Mouse (Mus musculus) cerebellum, adult 18-20 months (tissue): ENCODE measurements around the gene Syn3.
"Not testable (repeated sequence)": the region's sequence is repeated elsewhere in the genome, so short reads cannot be mapped to it uniquely, and the experiment has no call there.

Experiments
- DNase-seq, 2 experiments: peaks; one replicate each; pipeline ENCODE4 v3.0.0; 2021

Gene Syn3

GRCm38 (mm10) chr10:86498673-86499391 is at the start of gene Syn3:
Syn3 (minus strand) TSS chr10:86498896.
- DNase-seq = peak; percentile 95 to 98

GRCm38 (mm10) chr10:86526357-86526874 is 27.7 kb upstream of the Syn3 start:
- not testable (repeated sequence) for DNase-seq

- no peak for DNase-seq
These were observed 15.1 kb upstream of the Syn3 start for GRCm38 (mm10) chr10:86513801-86514200.

GRCm38 (mm10) chr10:86510941-86511340 is 12.2 kb upstream of the Syn3 start:
- no peak for DNase-seq

- no peak for DNase-seq
These were observed 3.4 kb upstream of the Syn3 start for GRCm38 (mm10) chr10:86502063-86502462.

GRCm38 (mm10) chr10:86498051-86498672 is 534 bp downstream of the Syn3 start:
- DNase-seq = peak in 1 of 2 experiments; percentile 54

GRCm38 (mm10) chr10:86495851-86496250 is 2.8 kb downstream of the Syn3 start:
- no peak for DNase-seq

- no peak for DNase-seq
These were observed 5.6 kb downstream of the Syn3 start for GRCm38 (mm10) chr10:86493140-86493539.

GRCm38 (mm10) chr10:86492089-86492907 is 6.4 kb downstream of the Syn3 start:
- DNase-seq = peak in 1 of 2 experiments; percentile 41

GRCm38 (mm10) chr10:86491316-86492088 is 7.2 kb downstream of the Syn3 start:
- DNase-seq = no peak

GRCm38 (mm10) chr10:86488544-86488943 is 10.2 kb downstream of the Syn3 start:
- DNase-seq = no peak

- DNase-seq = no peak
These were observed 12.7 kb downstream of the Syn3 start for GRCm38 (mm10) chr10:86485971-86486370.

GRCm38 (mm10) chr10:86483968-86484367 is 14.7 kb downstream of the Syn3 start:
- DNase-seq = peak; percentile 23 to 38

GRCm38 (mm10) chr10:86482496-86482895 is 16.2 kb downstream of the Syn3 start:
- DNase-seq = no peak

- no peak for DNase-seq
These were observed 18.0 kb downstream of the Syn3 start for GRCm38 (mm10) chr10:86480711-86481110.

- peak; percentile 83 to 87 for DNase-seq
These were observed 19.0 kb downstream of the Syn3 start for GRCm38 (mm10) chr10:86479718-86480121.

- DNase-seq = no peak
These were observed 22.0 kb downstream of the Syn3 start for GRCm38 (mm10) chr10:86476720-86477119.

- no peak for DNase-seq
These were observed 23.4 kb downstream of the Syn3 start for GRCm38 (mm10) chr10:86475270-86475669.

GRCm38 (mm10) chr10:86474176-86475154 is 24.2 kb downstream of the Syn3 start:
- no peak for DNase-seq

GRCm38 (mm10) chr10:86473637-86474154 is 25.0 kb downstream of the Syn3 start:
- DNase-seq = peak; percentile 56 to 68
